Mouse (Mus musculus): ENCODE measurements around the gene Slc4a1. TPM values are rescaled to one million over a fixed set of nuclear protein-coding genes. Genes with fewer than 3 reads are reported as not detected.

Slc4a1 gene
- polyA plus RNA-seq, 1 experiment from 2014 or later, result 2.8 TPM

GRCm38 (mm10) chr11:102308979-102309378 is 57.0 kb downstream of the Slc4a1 start:
- H3K4me1 ChIP-seq (replicated peaks; ENCODE audit: control insufficient read depth, insufficient read depth, low read length), result peaks cover 18% of the 10 kb centered on the region
- DNase-seq (ENCODE audit: low spot score), result peak; percentile 100
- H3K4me2 ChIP-seq (ENCODE audit: low read length), result peak overlapping the region; percentile 51
- H3K27me3 ChIP-seq (replicated peaks; ENCODE audit: control insufficient read depth, insufficient read depth, low read length), result no peaks in the 10 kb centered on the region
- peaks cover 73% of the 10 kb centered on the region for H3K36me3 ChIP-seq (ENCODE audit: control insufficient read depth, insufficient read depth, low read length)
- no peaks in the 10 kb centered on the region for H3K9me3 ChIP-seq (ENCODE audit: control insufficient read depth, low read length)
- peak overlapping the region; percentile 60 for H3K27ac ChIP-seq (ENCODE audit: low read depth)
- peak; percentile 89 for ATAC-seq (replicated peaks; ENCODE audit: low FRiP score, low TSS enrichment, low read depth)
- under 1% methylated on average over 27 of the region's 27 CpGs for WGBS
- H3K9ac ChIP-seq (ENCODE audit: low read length), result peak overlapping the region; percentile 29
- peak overlapping the region; percentile 34 for H3K4me3 ChIP-seq (ENCODE audit: low read depth, low read length)

- H3K27ac ChIP-seq (ENCODE audit: low read depth), result no peak overlapping the region
- peaks cover 18% of the 10 kb centered on the region for H3K4me1 ChIP-seq (replicated peaks; ENCODE audit: control insufficient read depth, insufficient read depth, low read length)
- H3K4me3 ChIP-seq (ENCODE audit: low read depth, low read length), result no peak overlapping the region
- no peaks in the 10 kb centered on the region for H3K27me3 ChIP-seq (replicated peaks; ENCODE audit: control insufficient read depth, insufficient read depth, low read length)
- H3K9ac ChIP-seq (ENCODE audit: low read length), result no peak overlapping the region
- DNase-seq (ENCODE audit: low spot score) (no peak), ATAC-seq (replicated peaks; ENCODE audit: low FRiP score, low TSS enrichment, low read depth) (no peak)
- no peak overlapping the region for H3K4me2 ChIP-seq (ENCODE audit: low read length)
- H3K36me3 ChIP-seq (ENCODE audit: control insufficient read depth, insufficient read depth, low read length), result peaks cover 64% of the 10 kb centered on the region
- H3K9me3 ChIP-seq (ENCODE audit: control insufficient read depth, low read length), result no peaks in the 10 kb centered on the region
- WGBS, result 84% methylated on average over 9 of the region's 9 CpGs
Observed at GRCm38 (mm10) chr11:102308104-102308503, 57.9 kb downstream of the Slc4a1 start.

- Histone ChIP-seq H3K4me2 (ENCODE audit: low read length) (no peak overlapping the region), H3K27ac (ENCODE audit: low read depth) (no peak overlapping the region), H3K27me3 (replicated peaks; ENCODE audit: control insufficient read depth, insufficient read depth, low read length) (no peaks in the 10 kb centered on the region), H3K36me3 (ENCODE audit: control insufficient read depth, insufficient read depth, low read length) (peaks cover 43% of the 10 kb centered on the region), H3K9ac (ENCODE audit: low read length) (no peak overlapping the region), H3K9me3 (ENCODE audit: control insufficient read depth, low read length) (no peaks in the 10 kb centered on the region), H3K4me1 (replicated peaks; ENCODE audit: control insufficient read depth, insufficient read depth, low read length) (peaks cover 11% of the 10 kb centered on the region), H3K4me3 (ENCODE audit: low read depth, low read length) (no peak overlapping the region)
- ATAC-seq (replicated peaks; ENCODE audit: low FRiP score, low TSS enrichment, low read depth), result no peak
- 68% methylated on average over 3 of the region's 3 CpGs for WGBS
- DNase-seq (ENCODE audit: low spot score), result no peak
Observed at GRCm38 (mm10) chr11:102305359-102305758, 60.6 kb downstream of the Slc4a1 start.

GRCm38 (mm10) chr11:102304141-102304540 is 61.9 kb downstream of the Slc4a1 start:
- Histone ChIP-seq H3K4me1 (replicated peaks; ENCODE audit: control insufficient read depth, insufficient read depth, low read length) (peaks cover under 1% of the 10 kb centered on the region; the same call in 1 of the 2 replicates), H3K27me3 (replicated peaks; ENCODE audit: control insufficient read depth, insufficient read depth, low read length) (no peaks in the 10 kb centered on the region), H3K4me2 (ENCODE audit: low read length) (no peak overlapping the region), H3K4me3 (ENCODE audit: low read depth, low read length) (no peak overlapping the region), H3K36me3 (ENCODE audit: control insufficient read depth, insufficient read depth, low read length) (peaks cover 35% of the 10 kb centered on the region), H3K9me3 (ENCODE audit: control insufficient read depth, low read length) (no peaks in the 10 kb centered on the region), H3K27ac (ENCODE audit: low read depth) (no peak overlapping the region), H3K9ac (ENCODE audit: low read length) (no peak overlapping the region)
- ATAC-seq (replicated peaks; ENCODE audit: low FRiP score, low TSS enrichment, low read depth) (no peak), DNase-seq (ENCODE audit: low spot score) (no peak)
- WGBS, result 54% methylated on average over 2 of the region's 2 CpGs

GRCm38 (mm10) chr11:102299839-102300238 is 66.2 kb downstream of the Slc4a1 start:
- Histone ChIP-seq H3K9me3 (ENCODE audit: control insufficient read depth, low read length) (no peaks in the 10 kb centered on the region), H3K36me3 (ENCODE audit: control insufficient read depth, insufficient read depth, low read length) (no peaks in the 10 kb centered on the region), H3K4me2 (ENCODE audit: low read length) (no peak overlapping the region), H3K9ac (ENCODE audit: low read length) (no peak overlapping the region), H3K4me3 (ENCODE audit: low read depth, low read length) (no peak overlapping the region), H3K27me3 (replicated peaks; ENCODE audit: control insufficient read depth, insufficient read depth, low read length) (no peaks in the 10 kb centered on the region), H3K27ac (ENCODE audit: low read depth) (no peak overlapping the region), H3K4me1 (replicated peaks; ENCODE audit: control insufficient read depth, insufficient read depth, low read length) (peaks cover 12% of the 10 kb centered on the region)
- ATAC-seq (replicated peaks; ENCODE audit: low FRiP score, low TSS enrichment, low read depth) (no peak), DNase-seq (ENCODE audit: low spot score) (peak; percentile 85)
- WGBS, result 0% methylated on average over 1 of the region's 1 CpGs

Small RNAs within 50 kb of the gene (microRNA-seq; reads per million reads assigned to microRNA genes)
- gene Mir6930, result not detected

Other genes with a start within 250 kb of the Slc4a1 start
- gene Nags, start 220.7 kb downstream of the Slc4a1 start, polyA plus RNA-seq (2014; fragmentation: Nextera tagmentation; extraction: Ambion mirVana), result 1.7 and 3.4 TPM in 2 replicates
- 22.6 and 27.1 TPM in 2 replicates for gene Tmem101, start 209.8 kb downstream of the Slc4a1 start, polyA plus RNA-seq (2014; fragmentation: Nextera tagmentation; extraction: Ambion mirVana)
- 88.4 and 89.9 TPM in 2 replicates for gene Lsm12, start 180.9 kb downstream of the Slc4a1 start, polyA plus RNA-seq (2014; fragmentation: Nextera tagmentation; extraction: Ambion mirVana)
- gene G6pc3, start 176.6 kb downstream of the Slc4a1 start, polyA plus RNA-seq (2014; fragmentation: Nextera tagmentation; extraction: Ambion mirVana), result 36.0 and 37.4 TPM in 2 replicates
- 45.4 and 53.2 TPM in 2 replicates for gene Hdac5, start 136.0 kb downstream of the Slc4a1 start, polyA plus RNA-seq (2014; fragmentation: Nextera tagmentation; extraction: Ambion mirVana)
- gene BC030867, start 117.3 kb downstream of the Slc4a1 start, polyA plus RNA-seq (2014; fragmentation: Nextera tagmentation; extraction: Ambion mirVana), result 16.5 and 16.6 TPM in 2 replicates
- 0.08 and 0.16 TPM in 2 replicates for gene Asb16, start 97.5 kb downstream of the Slc4a1 start, polyA plus RNA-seq (2014; fragmentation: Nextera tagmentation; extraction: Ambion mirVana)
- gene Tmub2, start 81.3 kb downstream of the Slc4a1 start, polyA plus RNA-seq (2014; fragmentation: Nextera tagmentation; extraction: Ambion mirVana), result 50.5 and 55.5 TPM in 2 replicates
- gene Atxn7l3, start 69.6 kb downstream of the Slc4a1 start, polyA plus RNA-seq (2014; fragmentation: Nextera tagmentation; extraction: Ambion mirVana), result 17.5 and 18.1 TPM in 2 replicates
- 85.5 and 86.0 TPM in 2 replicates for gene Ubtf, start 46.5 kb downstream of the Slc4a1 start, polyA plus RNA-seq (2014; fragmentation: Nextera tagmentation; extraction: Ambion mirVana)
- gene Rundc3a, start 27.2 kb upstream of the Slc4a1 start, polyA plus RNA-seq (2014; fragmentation: Nextera tagmentation; extraction: Ambion mirVana), result 7.6 and 10.0 TPM in 2 replicates
- 281 and 296 TPM in 2 replicates for gene Slc25a39, start 41.7 kb upstream of the Slc4a1 start, polyA plus RNA-seq (2014; fragmentation: Nextera tagmentation; extraction: Ambion mirVana)
- gene Grn, start 64.1 kb upstream of the Slc4a1 start, polyA plus RNA-seq (2014; fragmentation: Nextera tagmentation; extraction: Ambion mirVana), result 115 and 116 TPM in 2 replicates
- 4.5 and 4.7 TPM in 2 replicates for gene Fam171a2, start 81.5 kb upstream of the Slc4a1 start, polyA plus RNA-seq (2014; fragmentation: Nextera tagmentation; extraction: Ambion mirVana)
- gene Itga2b, start 103.9 kb upstream of the Slc4a1 start, polyA plus RNA-seq (2014; fragmentation: Nextera tagmentation; extraction: Ambion mirVana), result 4.9 and 6.4 TPM in 2 replicates
- 40.1 and 49.6 TPM in 2 replicates for gene Gpatch8, start 190.2 kb upstream of the Slc4a1 start, polyA plus RNA-seq (2014; fragmentation: Nextera tagmentation; extraction: Ambion mirVana)
- gene Gm11627, start 213.3 kb upstream of the Slc4a1 start, polyA plus RNA-seq (2014; fragmentation: Nextera tagmentation; extraction: Ambion mirVana), result 13.5 and 15.7 TPM in 2 replicates
- 20.4 and 21.9 TPM in 2 replicates for gene Fzd2, start 238.2 kb upstream of the Slc4a1 start, polyA plus RNA-seq (2014; fragmentation: Nextera tagmentation; extraction: Ambion mirVana)

Data from intestine, embryonic 14.5 days (tissue).